Mouse (Mus musculus) cerebral cortex, adult 2 months (tissue): ENCODE results near the gene Dhx30.

Experiments
- WGBS: fragments of 180-500 bp; shearing (Covaris S2); methylation state at CpG from one replicate; pipeline ENCODE4 v1.1.7; 2018; 5-methylcytosine and 5-hydroxymethylcytosine counted together

Dhx30 gene

GRCm38 (mm10) chr9:110035091-110035490 is 82.5 kb downstream of the Dhx30 start:
- 78% methylated on average over 4 of the region's 4 CpGs for WGBS
